Mouse (Mus musculus): ENCODE results near the gene Dlg2.

Dlg2 gene

DNA sequence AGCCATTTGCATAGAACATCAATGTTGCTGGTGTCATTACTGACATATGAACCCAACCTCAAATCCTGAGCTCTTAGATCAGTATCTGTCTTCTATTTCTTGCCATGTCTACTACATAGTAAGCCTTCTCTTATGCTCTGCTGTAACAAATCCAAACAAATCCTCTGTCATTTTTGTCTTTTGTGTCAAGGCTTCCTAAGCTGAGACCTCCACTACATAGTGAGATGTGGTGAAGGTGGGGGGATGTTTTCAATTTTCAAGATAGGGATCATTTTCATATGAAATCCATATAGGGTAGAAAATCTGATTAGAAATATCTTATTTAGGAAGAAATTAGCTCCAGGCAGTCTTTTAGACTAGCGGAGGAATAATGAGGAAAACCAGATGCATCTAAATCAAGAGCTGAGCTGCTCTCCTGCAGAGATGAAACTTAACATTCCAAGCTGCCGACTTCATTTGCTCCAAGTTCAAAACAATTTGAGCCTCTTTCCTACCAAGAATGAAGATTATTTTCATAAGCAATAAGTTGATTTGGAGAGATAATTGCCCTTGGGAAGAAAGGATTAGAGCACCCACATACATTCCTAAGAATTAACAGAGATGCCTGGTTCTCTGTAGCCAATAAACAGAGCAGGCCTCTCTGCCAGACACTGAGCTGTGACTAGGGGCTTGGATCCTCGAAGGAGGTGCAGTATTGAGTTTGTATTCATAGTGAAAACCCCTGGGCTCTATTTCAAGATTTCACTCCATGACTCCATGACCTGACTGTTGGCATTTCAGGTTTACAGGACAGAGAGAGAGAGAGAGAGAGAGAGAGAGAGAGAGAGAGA is 2009.6 kb downstream of the Dlg2 start:
- no peak for DNase-seq

GRCm38 (mm10) chr7:92486878-92487277 is 2010.4 kb downstream of the Dlg2 start:
- no peak for DNase-seq

- DNase-seq: no peak
These were observed 2015.8 kb downstream of the Dlg2 start for GRCm38 (mm10) chr7:92492262-92492661.

DNA sequence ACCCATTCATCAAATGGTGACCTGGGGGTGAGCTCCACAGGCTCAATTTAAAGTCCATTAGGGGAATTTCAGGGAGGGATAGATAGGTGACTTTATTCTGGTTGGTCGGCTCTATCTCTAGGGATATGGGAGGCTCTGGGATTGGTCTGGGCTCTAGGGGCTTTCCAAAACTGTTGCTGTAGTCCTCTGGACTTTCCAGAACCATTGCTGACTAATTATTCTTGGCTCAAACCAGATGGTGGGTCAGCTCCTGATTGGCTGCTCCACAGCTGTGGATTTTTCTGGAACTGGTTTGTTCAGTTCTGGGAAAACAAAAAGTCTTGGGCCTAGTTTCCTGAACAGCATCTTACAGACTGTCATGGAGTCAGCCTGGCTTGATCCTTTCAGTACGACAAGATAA is 2017.0 kb downstream of the Dlg2 start:
- no peak for DNase-seq
